Mouse (Mus musculus) neural tube, embryonic 13.5 days (tissue): ENCODE measurements around the gene Gbp5. TPM values are rescaled to one million over a fixed set of nuclear protein-coding genes. Genes with fewer than 3 reads are reported as not detected.
"Not testable (repeated sequence)": the region's sequence is repeated elsewhere in the genome, so short reads cannot be mapped to it uniquely, and the experiment has no call there.

Source experiments
- ATAC-seq: fragments of 200-750 bp; cut with Nextera tagmentation; 2 replicates; pipeline ENCODE4 v1.8.0; 2017; ENCODE audit warnings: low read depth, mild to moderate bottlenecking, moderate TSS enrichment, moderate library complexity
- H3K27ac ChIP-seq: fragments of 300-500 bp; sonication (generic); replicated peaks from 2 replicates; pipeline ENCODE4 v1.5.1; 2015; ENCODE audit warnings: moderate library complexity, mild to moderate bottlenecking, inconsistent platforms
- H3K27me3 ChIP-seq: fragments of 300-500 bp; sonication (generic); 2 replicates; pipeline ENCODE4 v1.6.1; 2015; ENCODE audit warnings: mild to moderate bottlenecking, inconsistent platforms
- H3K36me3 ChIP-seq: fragments of 300-500 bp; sonication (generic); 2 replicates; pipeline ENCODE4 v1.6.1; 2015; ENCODE audit warnings: mild to moderate bottlenecking, inconsistent platforms
- H3K4me1 ChIP-seq: fragments of 300-500 bp; sonication (generic); replicated peaks from 2 replicates; pipeline ENCODE4 v1.6.1; 2015; ENCODE audit warnings: inconsistent platforms
- H3K4me2 ChIP-seq: fragments of 300-500 bp; sonication (generic); 2 replicates; pipeline ENCODE4 v1.6.1; 2015; ENCODE audit warnings: inconsistent platforms, mild to moderate bottlenecking, moderate library complexity
- H3K4me3 ChIP-seq: fragments of 300-500 bp; sonication (generic); 2 replicates; pipeline ENCODE4 v1.5.1; 2015; ENCODE audit warnings: mild to moderate bottlenecking, inconsistent platforms
- H3K9ac ChIP-seq: fragments of 300-500 bp; sonication (generic); 2 replicates; pipeline ENCODE4 v1.6.1; 2015; ENCODE audit warnings: moderate library complexity, mild to moderate bottlenecking, inconsistent platforms
- H3K9me3 ChIP-seq: fragments of 300-500 bp; sonication (generic); 2 replicates; pipeline ENCODE4 v1.6.1; 2016; ENCODE audit warnings: inconsistent platforms
- WGBS: fragments of 180-500 bp; shearing (Covaris S2); methylation state at CpG from one replicate; pipeline ENCODE4 v1.1.7; 2015; 5-methylcytosine and 5-hydroxymethylcytosine counted together
- polyA plus RNA-seq: library from polyadenylated mRNA; unstranded; fragments of >200 nt; fragmentation: Nextera tagmentation; extraction: Ambion mirVana; gene quantifications from 2 replicates; pipeline ENCODE4 v1.2.1, GENCODE M21; 2015

The Gbp5 gene
- polyA plus RNA-seq, 1 experiment from 2014 or later, result 0.07 TPM

DNA sequence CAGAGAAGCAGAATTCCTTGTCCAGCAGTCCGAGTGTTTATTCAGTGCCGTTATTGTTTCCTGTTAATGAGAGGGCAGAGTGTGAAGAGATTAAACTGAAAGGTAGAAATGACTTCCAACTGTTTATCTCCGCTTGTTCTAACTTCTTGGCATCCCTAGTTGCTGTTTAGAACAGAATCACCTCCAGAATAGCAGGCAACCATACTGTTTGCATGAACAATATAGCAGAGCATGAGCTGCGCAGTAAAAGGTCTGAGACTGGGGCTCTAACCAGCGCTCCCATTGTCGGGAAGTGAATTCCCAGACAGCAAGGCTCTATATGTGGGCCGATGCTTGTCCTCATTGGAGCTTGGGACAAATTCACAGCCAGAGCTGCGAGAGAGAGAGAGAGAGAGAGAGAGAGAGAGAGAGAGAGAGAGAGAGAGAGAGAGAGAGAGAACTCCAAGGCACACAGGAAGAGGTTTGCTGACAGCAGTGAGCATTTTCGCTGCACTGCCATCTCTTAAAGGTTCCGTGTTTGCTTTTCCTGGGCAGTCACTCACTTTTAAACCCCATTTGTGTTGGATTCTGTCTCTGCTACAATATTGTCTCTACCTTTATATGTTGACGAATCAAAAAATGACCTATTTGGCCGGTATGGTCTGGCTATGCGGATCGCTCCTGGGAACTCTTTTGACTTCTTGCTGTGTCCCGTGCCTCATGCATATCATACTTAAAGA is 3.5 kb downstream of the Gbp5 start:
- Histone ChIP-seq H3K36me3 (no peaks in the 10 kb centered on the region), H3K4me2 (peak overlapping the region; percentile 7; the same call in 1 of the 2 replicates), H3K27me3 (no peaks in the 10 kb centered on the region), H3K27ac (no peak overlapping the region), H3K9me3 (no peaks in the 10 kb centered on the region), H3K9ac (no peak overlapping the region), H3K4me3 (no peak overlapping the region), H3K4me1 (no peaks in the 10 kb centered on the region)
- 68% methylated on average over 15 of the region's 15 CpGs for WGBS
- no peak for ATAC-seq

DNA sequence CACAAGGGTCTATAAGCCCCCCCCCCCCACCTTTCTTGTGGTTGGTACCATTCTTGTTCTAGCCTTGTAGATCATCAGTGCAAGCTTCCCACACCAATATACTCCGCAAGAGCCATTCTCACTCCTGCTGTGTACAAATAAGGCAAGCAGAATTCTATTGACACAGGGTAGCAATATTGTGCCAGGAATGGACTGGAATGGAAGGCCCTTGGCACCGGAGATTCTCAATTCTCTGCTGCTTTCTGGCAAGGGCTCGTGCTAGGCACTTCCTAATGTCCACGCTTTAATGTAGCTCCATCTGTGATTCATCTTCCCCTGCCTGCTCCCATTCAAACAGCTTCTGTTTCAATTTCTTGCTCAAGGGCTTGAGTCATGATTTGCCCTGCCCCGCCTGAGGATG is 5.2 kb downstream of the Gbp5 start:
- no peak overlapping the region for H3K9ac ChIP-seq
- no peaks in the 10 kb centered on the region for H3K4me1 ChIP-seq
- H3K27me3 ChIP-seq, result no peaks in the 10 kb centered on the region
- no peak overlapping the region for H3K27ac ChIP-seq
- H3K36me3 ChIP-seq, result no peaks in the 10 kb centered on the region
- H3K4me2 ChIP-seq, result no peak overlapping the region
- ATAC-seq, result no peak
- H3K9me3 ChIP-seq, result no peaks in the 10 kb centered on the region
- 80% methylated on average over 5 of the region's 5 CpGs for WGBS
- no peak overlapping the region for H3K4me3 ChIP-seq

DNA sequence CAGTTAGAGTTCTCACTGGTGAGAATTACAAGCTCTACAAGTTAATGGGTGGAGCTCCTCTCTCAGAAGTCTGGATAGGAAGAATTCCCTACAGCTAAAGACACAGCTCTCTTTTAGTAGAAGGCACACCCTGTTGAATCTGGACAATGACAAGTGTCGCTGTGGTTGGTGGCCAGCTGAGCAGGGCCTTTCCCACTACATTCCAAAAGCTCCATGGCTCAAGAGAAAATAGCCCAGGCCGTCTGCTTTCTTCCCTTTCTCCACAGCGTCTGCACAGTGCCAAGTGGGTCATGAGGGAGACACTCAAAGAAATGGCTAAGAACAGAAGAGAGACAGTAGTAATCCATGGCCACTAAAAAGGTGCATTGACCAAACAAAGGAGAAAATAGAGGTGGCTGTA is 34.3 kb downstream of the Gbp5 start:
- WGBS, result 66% methylated on average over 3 of the region's 3 CpGs
- ATAC-seq, result no peak
- Histone ChIP-seq H3K9ac (no peak overlapping the region), H3K36me3 (no peaks in the 10 kb centered on the region), H3K4me3 (no peak overlapping the region), H3K4me1 (peaks cover 15% of the 10 kb centered on the region; the same call in 1 of the 2 replicates), H3K27me3 (0 out of 2 replicates have a peak, but pooled peaks cover 3% of the 10 kb centered on the region), H3K9me3 (no peaks in the 10 kb centered on the region), H3K27ac (no peak overlapping the region), H3K4me2 (no peak overlapping the region)

DNA sequence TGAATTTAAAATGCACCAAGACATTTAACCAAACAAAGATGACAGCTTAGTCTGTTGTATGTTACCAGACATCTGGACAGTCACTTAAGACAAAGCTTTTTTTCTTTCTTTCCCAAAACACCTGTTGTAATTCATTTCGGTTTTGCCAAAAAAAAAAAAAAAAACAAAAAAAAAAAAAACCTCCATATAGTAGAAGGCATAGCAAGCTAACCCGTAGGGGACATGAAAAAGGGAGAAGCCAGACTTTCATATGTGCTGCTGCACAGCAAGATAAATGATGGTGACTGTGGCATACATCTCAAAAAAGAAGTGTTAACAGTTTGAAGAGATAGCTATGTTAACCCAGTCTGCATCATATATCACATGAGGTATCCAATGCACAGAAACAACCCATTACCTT is 35.8 kb downstream of the Gbp5 start:
- Histone ChIP-seq H3K4me3 (peak overlapping the region; percentile 53), H3K4me1 (peaks cover 15% of the 10 kb centered on the region; the same call in 1 of the 2 replicates), H3K27me3 (0 out of 2 replicates have a peak, but pooled peaks cover 3% of the 10 kb centered on the region), H3K36me3 (no peaks in the 10 kb centered on the region), H3K4me2 (peak overlapping the region; percentile 96), H3K9me3 (no peaks in the 10 kb centered on the region), H3K27ac (no peak overlapping the region), H3K9ac (peak overlapping the region; percentile 70; the same call in 1 of the 2 replicates)
- no peak for ATAC-seq
- 63% methylated on average over 2 of the region's 2 CpGs for WGBS

DNA sequence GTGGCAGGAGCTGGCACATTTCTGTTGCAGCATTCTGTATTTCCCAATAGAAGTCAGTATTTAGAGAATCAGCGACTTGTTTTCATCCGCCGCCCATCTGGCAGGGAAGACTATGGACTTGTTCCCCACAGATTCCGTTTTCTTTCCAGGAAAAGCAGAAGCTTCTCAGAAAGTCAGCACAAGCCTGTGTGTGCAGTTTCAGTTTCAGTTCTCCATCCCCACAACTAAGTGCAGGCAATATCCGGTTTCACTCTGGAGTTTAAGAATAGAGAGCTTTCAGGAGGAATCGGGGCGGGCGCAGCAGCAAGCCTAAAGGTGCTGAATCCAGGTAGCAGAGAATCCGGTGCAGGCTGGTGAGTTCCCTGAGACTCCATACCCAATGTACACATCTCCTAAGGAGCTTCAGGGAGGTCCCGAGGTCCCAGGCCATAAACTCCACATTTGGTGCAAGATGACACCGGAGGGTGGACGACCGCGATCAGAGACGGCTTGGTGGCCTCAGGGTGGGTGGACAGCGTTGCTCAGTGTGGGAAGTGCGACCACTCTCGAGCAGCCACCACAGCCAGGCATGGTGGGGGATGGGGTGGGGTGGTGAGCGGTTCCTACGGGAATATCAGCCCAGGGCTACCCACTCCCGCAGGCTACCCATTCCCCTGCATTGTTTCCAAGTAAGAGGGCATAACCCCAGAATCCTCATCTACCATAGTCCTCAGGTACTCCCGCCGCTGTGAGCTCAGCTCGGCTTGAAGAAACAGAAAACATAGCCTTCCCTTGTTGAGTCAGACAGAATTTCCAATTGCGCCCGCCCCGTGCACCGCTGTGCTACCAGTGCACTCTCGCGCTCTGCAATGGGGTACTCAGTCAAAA is 36.5 kb downstream of the Gbp5 start, which contains the start of gene Gbp7:
Gbp7 (plus strand) TSS at position 256 of the 867 bp plus-strand sequence.
- peak within 1 kb of the TSS; percentile 53 for H3K4me3 ChIP-seq
- H3K9ac ChIP-seq, result peak within 1 kb of the TSS; percentile 70
- H3K36me3 ChIP-seq, result no peaks in the 10 kb centered on the region
- H3K27me3 ChIP-seq, result 0 out of 2 replicates have a peak, but pooled peaks cover 3% of the 10 kb centered on the region
- H3K9me3 ChIP-seq, result no peaks in the 10 kb centered on the region
- H3K27ac ChIP-seq, result no peak within 1 kb of the TSS
- peak within 1 kb of the TSS; percentile 96 for H3K4me2 ChIP-seq
- peak; percentile 74 for ATAC-seq
- H3K4me1 ChIP-seq, result peaks cover 15% of the 10 kb centered on the region; the same call in 1 of the 2 replicates
- WGBS, result 2% methylated on average over 30 of the region's 30 CpGs

DNA sequence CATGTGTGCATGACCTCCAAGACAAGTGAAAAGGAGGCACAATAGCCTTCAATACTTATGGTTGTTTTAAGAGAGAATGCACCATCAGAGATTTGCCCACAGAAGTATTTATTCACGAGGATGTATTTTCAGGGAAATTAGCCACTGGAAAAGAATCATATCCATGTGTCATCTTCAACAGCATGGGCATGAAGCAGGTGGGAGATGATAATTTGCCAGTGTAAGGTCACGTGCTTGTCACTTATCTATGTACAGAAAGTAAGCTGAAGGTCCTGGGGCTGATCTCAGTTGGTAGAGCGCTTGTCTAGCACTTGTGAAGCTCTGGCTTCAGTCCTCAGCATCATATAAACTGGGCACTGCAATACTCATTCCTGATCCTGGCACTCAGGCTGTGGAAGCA is 37.8 kb downstream of the Gbp5 start:
- 92% methylated on average over 3 of the region's 3 CpGs for WGBS
- H3K4me3 ChIP-seq, result no peak overlapping the region
- 0 out of 2 replicates have a peak, but pooled peaks cover 3% of the 10 kb centered on the region for H3K27me3 ChIP-seq
- no peak overlapping the region for H3K9ac ChIP-seq
- ATAC-seq, result no peak
- H3K4me1 ChIP-seq, result peaks cover 15% of the 10 kb centered on the region; the same call in 1 of the 2 replicates
- H3K27ac ChIP-seq, result no peak overlapping the region
- no peaks in the 10 kb centered on the region for H3K9me3 ChIP-seq
- no peak overlapping the region for H3K4me2 ChIP-seq
- H3K36me3 ChIP-seq, result no peaks in the 10 kb centered on the region

DNA sequence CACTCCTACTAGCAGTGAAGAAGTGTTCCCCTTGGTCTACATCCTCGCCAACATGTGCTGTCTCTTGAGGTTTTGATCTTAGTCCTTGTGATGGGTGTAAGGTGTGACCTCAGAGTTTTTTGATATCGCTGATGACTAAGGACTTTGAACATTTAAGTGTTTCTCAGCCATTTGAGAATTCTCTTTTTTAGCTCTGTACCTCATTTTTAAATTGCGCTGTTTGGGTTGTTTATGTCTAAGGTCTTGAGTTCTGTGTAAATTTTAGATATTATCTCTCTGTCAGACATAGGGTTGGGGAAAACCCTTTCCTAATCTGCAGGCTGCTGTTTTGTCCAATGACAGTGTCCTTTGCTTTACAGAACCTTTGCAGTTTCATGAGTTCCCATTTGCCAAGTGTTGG is 39.4 kb downstream of the Gbp5 start:
- Histone ChIP-seq H3K9ac (no peak overlapping the region), H3K4me1 (peaks cover 15% of the 10 kb centered on the region; the same call in 1 of the 2 replicates), H3K4me3 (no peak overlapping the region), H3K36me3 (no peaks in the 10 kb centered on the region), H3K27me3 (0 out of 2 replicates have a peak, but pooled peaks cover 3% of the 10 kb centered on the region), H3K9me3 (no peaks in the 10 kb centered on the region), H3K27ac (no peak overlapping the region), H3K4me2 (no peak overlapping the region)
- no peak for ATAC-seq
- WGBS, result 92% methylated on average over 3 of the region's 3 CpGs

DNA sequence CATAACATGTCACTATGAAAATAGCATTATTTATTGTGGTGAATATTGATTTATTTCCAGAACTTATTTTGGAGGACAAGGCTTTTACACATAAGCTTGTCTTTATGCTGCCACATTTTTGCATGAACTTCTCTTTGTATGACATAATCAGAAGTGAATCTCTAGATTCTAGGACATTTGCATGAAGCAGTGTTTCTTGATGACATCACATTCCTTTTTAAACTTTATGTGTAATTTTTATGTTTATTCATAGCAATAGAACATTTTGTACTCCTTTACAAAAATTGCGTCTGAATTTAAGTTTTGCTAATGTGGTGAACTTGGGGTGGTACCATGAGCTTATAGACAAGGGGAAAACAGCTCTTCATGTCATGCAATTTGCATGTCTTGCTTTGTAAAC is 41.9 kb downstream of the Gbp5 start:
- H3K27me3 ChIP-seq, result 0 out of 2 replicates have a peak, but pooled peaks cover 3% of the 10 kb centered on the region
- no peaks in the 10 kb centered on the region for H3K36me3 ChIP-seq
- H3K27ac ChIP-seq, result no peak overlapping the region
- H3K4me1 ChIP-seq, result peaks cover 4% of the 10 kb centered on the region; the same call in 1 of the 2 replicates
- H3K9me3 ChIP-seq, result no peaks in the 10 kb centered on the region
- ATAC-seq, result no peak
- H3K4me2 ChIP-seq, result no peak overlapping the region
- H3K4me3 ChIP-seq, result no peak overlapping the region
- H3K9ac ChIP-seq, result no peak overlapping the region
- WGBS, result 73% methylated on average over 1 of the region's 1 CpGs

DNA sequence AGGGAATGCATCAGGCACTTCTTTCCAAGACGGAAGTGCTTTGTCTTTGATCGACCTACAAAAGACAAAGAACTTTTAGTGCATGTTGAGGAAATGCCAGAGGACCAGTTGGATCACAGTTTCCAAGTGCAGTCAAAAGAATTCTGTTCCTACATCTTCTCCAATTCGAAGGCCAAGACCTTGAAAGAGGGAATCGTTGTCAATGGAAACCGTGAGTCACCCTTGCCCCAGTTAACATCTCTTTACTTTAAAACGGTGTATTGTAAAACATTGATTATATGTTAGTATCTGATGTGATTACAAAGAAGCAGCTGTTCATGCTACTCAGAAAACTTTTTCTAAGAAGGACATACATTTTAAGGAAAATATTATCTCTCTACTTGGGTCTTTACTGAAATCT is 47.6 kb downstream of the Gbp5 start:
- no peak for ATAC-seq

DNA sequence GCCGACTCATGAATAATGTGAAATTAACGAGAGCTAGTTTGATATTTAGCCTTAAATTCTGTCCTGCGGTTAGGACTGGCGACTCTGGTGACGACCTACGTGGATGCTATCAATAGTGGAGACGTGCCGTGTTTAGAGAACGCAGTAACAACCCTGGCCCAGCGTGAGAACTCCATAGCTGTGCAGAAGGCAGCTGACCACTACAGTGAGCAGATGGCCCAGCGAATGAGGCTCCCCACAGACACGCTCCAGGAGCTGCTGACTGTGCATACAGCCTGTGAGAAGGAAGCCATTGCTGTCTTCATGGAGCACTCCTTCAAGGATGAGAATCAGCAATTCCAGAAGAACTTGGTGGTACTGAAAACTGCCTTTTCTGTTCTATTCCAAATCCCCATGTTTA is 49.0 kb downstream of the Gbp5 start:
- not testable (repeated sequence) for H3K9me3 ChIP-seq, H3K4me1 ChIP-seq, ATAC-seq, H3K4me2 ChIP-seq, H3K27me3 ChIP-seq, H3K36me3 ChIP-seq, H3K9ac ChIP-seq, H3K27ac ChIP-seq, H3K4me3 ChIP-seq
- whole genome bisulfite sequencing, result 67% methylated on average over 12 of the region's 12 CpGs

More for the DNA sequence above, 47.6 kb downstream of the Gbp5 start:
- H3K4me3 ChIP-seq, result no peak overlapping the region
- no peak overlapping the region for H3K9ac ChIP-seq
- H3K27ac ChIP-seq, result no peak overlapping the region
- H3K36me3 ChIP-seq, result no peaks in the 10 kb centered on the region
- H3K4me1 ChIP-seq, result no peaks in the 10 kb centered on the region
- 85% methylated on average over 6 of the region's 6 CpGs for WGBS
- no peaks in the 10 kb centered on the region for H3K9me3 ChIP-seq
- no peak overlapping the region for H3K4me2 ChIP-seq
- no peaks in the 10 kb centered on the region for H3K27me3 ChIP-seq

DNA sequence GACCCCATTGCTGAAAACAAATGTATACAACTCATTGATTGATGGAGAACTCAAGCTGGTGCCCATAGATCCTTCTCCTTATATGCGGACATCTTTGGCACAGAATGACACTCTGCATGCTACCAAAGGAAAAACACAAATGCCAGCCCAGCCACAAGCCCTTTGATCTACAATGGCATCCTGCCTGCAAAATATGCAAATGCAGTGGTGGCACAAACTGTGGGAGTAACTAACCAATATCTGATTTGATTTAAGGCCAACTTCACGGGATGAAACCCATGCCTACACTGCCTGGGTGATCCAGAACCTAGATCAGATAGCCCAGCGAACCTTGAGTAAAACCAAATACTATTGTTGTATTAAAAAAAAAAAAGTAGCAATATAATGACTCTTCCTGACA is 52.9 kb downstream of the Gbp5 start:
- Histone ChIP-seq H3K9me3 (no peaks in the 10 kb centered on the region), H3K4me3 (no peak overlapping the region), H3K4me2 (no peak overlapping the region), H3K36me3 (no peaks in the 10 kb centered on the region), H3K9ac (no peak overlapping the region), H3K4me1 (no peaks in the 10 kb centered on the region), H3K27me3 (no peaks in the 10 kb centered on the region), H3K27ac (no peak overlapping the region)
- WGBS, result 78% methylated on average over 3 of the region's 3 CpGs
- no peak for ATAC-seq

DNA sequence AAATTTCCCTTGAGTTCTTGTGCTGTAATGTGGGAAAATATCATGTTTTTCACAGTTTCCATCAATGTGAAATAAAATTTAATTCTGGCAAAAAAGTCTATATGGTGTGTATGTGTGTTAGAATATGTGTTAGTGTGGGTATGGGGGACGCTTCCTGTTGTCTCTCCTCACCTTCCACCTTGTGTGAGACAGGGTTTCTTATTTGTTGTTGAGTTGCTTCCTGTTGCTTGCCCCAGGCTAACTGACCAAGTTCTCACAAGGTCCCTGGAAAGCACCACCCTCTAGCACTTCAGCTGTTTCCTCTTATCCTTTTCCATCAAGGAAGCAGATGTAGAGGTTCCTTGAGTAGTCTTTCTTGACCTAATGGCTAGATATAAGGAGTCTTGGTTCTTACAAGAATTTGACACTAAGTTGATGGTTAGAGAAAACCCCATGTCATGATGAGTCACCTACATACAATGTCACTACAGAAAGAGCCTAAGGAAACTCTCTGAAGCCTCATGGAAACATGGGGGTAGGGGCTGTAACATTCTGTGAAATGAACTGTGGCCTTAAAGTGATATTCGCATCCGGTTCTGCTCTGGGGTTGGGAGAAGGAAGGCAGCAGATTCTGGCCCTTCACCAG is 56.4 kb downstream of the Gbp5 start:
- Histone ChIP-seq H3K4me3 (no peak overlapping the region), H3K27me3 (no peaks in the 10 kb centered on the region), H3K36me3 (no peaks in the 10 kb centered on the region), H3K9ac (no peak overlapping the region), H3K27ac (no peak overlapping the region), H3K4me2 (no peak overlapping the region), H3K9me3 (no peaks in the 10 kb centered on the region), H3K4me1 (no peaks in the 10 kb centered on the region)
- no peak for ATAC-seq
- WGBS, result 89% methylated on average over 3 of the region's 3 CpGs
